Mouse (Mus musculus) liver, embryonic 14.5 days (tissue): ENCODE results near the gene Clmp.

Experiments
- CTCF ChIP-seq: IDR thresholded peaks from 2 replicates; pipeline ENCODE4 v1.5.1; 2016; ENCODE audit warnings: antibody characterized with exemption, low read depth, control low read depth
- EP300 ChIP-seq: IDR thresholded peaks from 2 replicates; pipeline ENCODE4 v1.6.1; 2016; ENCODE audit warnings: antibody characterized with exemption, low read depth

DNA sequence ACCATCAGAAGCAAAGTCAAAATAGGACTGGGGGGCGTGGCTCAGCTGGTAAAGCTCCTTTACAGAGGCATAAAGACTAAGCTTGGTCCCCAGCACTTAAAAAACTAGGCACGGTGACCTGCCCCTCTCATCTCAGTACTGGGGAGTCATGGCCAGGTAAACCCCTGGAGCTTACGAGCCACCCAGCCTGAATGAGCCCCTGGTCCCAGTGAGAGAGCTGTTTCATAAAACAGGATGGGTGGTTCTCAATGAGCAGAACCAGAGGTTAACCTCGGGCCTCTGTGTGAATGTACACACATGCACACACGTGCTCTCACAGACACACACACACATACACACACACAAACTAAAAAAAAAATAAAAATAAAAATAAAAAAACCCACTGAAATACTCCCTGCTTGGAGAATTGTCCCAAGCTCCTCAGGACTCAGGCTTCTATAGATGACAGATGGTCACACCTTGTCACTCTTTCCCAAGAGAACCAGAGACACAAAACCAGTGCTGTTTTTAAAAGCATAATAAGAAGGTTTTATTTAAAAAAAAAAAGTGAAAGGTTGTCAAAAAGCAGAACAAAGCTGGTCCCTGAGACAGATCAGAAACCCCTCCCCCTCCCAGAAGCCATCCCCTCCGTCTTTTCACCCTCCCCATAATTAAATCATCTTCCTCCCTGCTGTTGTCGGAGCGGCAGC is 47.9 kb upstream of the Clmp start:
- no peak for TF ChIP-seq CTCF
- TF ChIP-seq EP300 = no peak
